Mouse (Mus musculus): ENCODE data around the gene Fmo5.

GRCm38 (mm10) chr3:97590699-97591098 is 37.9 kb upstream of the Fmo5 start:
- TF ChIP-seq CTCF (conservative IDR thresholded peaks at IDR 0.05; ENCODE audit: insufficient read depth, insufficient read length, low read depth, low read length) = no peak
- no peak for TF ChIP-seq POLR2A (IDR thresholded peaks at IDR 0.05; ENCODE audit: low read depth, low read length)

Data from kidney, adult 2 months (tissue).